In genomic region chr1:155097931-155098485, GRCm38 (mm10) we compare ENCODE assay signal across 8 mouse cellular contexts. TPM values are rescaled to one million over a fixed set of nuclear protein-coding genes. Genes with fewer than 3 reads are reported as not detected.
DNase-seq lines count a peak whose midpoint lies in the region; ATAC-seq and TF ChIP-seq lines count a peak whose summit lies in the region.

No protein-coding gene starts in this region.

- peak overlapping the region; percentile 98 for H3K9ac ChIP-seq in intestine, postnatal 0 days (ENCODE audit: low read depth, low read length)

- no peaks in the 10 kb centered on the region for H3K27me3 ChIP-seq in intestine, postnatal 0 days (replicated peaks; ENCODE audit: control insufficient read depth, insufficient read depth, low read length)

- no peaks in the 10 kb centered on the region for H3K36me3 ChIP-seq in intestine, postnatal 0 days (ENCODE audit: control insufficient read depth, insufficient read depth)

- TF ChIP-seq CTCF in intestine, postnatal 0 days (IDR thresholded peaks at IDR 0.05; ENCODE audit: low read depth): no peak

- peaks cover 14% of the 10 kb centered on the region for H3K4me1 ChIP-seq in intestine, postnatal 0 days (replicated peaks; ENCODE audit: control insufficient read depth, insufficient read depth, low read length)

- no peaks in the 10 kb centered on the region for H3K9me3 ChIP-seq in intestine, postnatal 0 days (ENCODE audit: control insufficient read depth)

- H3K27ac ChIP-seq in intestine, postnatal 0 days (ENCODE audit: low read depth, low read length): peak overlapping the region; percentile 91

- H3K4me3 ChIP-seq in intestine, postnatal 0 days (ENCODE audit: low read depth, low read length): peak overlapping the region; percentile 100

- under 1% methylated on average over 33 of the region's 33 CpGs for WGBS in intestine, postnatal 0 days

- peak overlapping the region; percentile 77 for H3K4me2 ChIP-seq in intestine, postnatal 0 days (replicated peaks; ENCODE audit: low read depth)

- peak; percentile 43 for ATAC-seq in granulocyte monocyte progenitor cell, adult 5-6 weeks (replicated peaks; ENCODE audit: poor library complexity, severe bottlenecking)
- no peak for ATAC-seq in intestine, postnatal 0 days

- DNase-seq in lung, adult 18-20 months: peak; percentile 66 to 69
- no peak for DNase-seq in lung, postnatal 25 days (ENCODE audit: low spot score)
- DNase-seq in brain, adult 2 months (ENCODE audit: low read depth, low spot score): peak; percentile 58
- peak; percentile 59 for DNase-seq in lung, postnatal 14 days
- DNase-seq in skeletal muscle tissue, adult 2 months (ENCODE audit: low read depth, low spot score): peak; percentile 28
- DNase-seq in layer of hippocampus, adult 9-11 months: no peak

RNA-seq across cellular contexts. Expression of gene Ier5, which starts 1.4 kb away (rescaled TPM):
- total RNA-seq in granulocyte monocyte progenitor cell, adult 5-6 weeks (2014; fragmentation: Nextera tagmentation): 0.32 and 2.9 TPM in 2 replicates
- total RNA-seq in granulocyte monocyte progenitor cell, adult 5-6 weeks (2017): 3.2 and 4.4 TPM in 2 replicates
- polyA plus RNA-seq in intestine, postnatal 0 days (2015; fragmentation: Nextera tagmentation; extraction: Ambion mirVana): 6.1 and 6.8 TPM in 2 replicates

RNA-seq across cellular contexts. Expression of gene Mr1, which starts 48.6 kb away (rescaled TPM):
- 4.7 and 4.8 TPM in 2 replicates for total RNA-seq in granulocyte monocyte progenitor cell, adult 5-6 weeks (2014; fragmentation: Nextera tagmentation)
- 3.6 and 4.1 TPM in 2 replicates for total RNA-seq in granulocyte monocyte progenitor cell, adult 5-6 weeks (2017)
- polyA plus RNA-seq in intestine, postnatal 0 days (2015; fragmentation: Nextera tagmentation; extraction: Ambion mirVana): 2.8 and 3.4 TPM in 2 replicates

Comparison
In these comparisons a context has a peak if more than half of its experiments do, and no peak if none do; other contexts are left out.
1. DNase-seq: peak in lung, adult 18-20 months (2 of 2), brain, adult 2 months (single experiment), lung, postnatal 14 days (single experiment) and skeletal muscle tissue, adult 2 months (single experiment); none in lung, postnatal 25 days (single experiment) and layer of hippocampus, adult 9-11 months (single experiment).